Mouse (Mus musculus) forebrain, embryonic 11.5 days (tissue): Measurements from ENCODE around the gene Asl. TPM values are rescaled to one million over a fixed set of nuclear protein-coding genes. Genes with fewer than 3 reads are reported as not detected.

Source experiments
- ATAC-seq: fragments of 200-750 bp; cut with Nextera tagmentation; replicated peaks from 2 replicates; pipeline ENCODE4 v1.8.0; 2017; ENCODE audit warnings: moderate TSS enrichment; ENCODE audit not compliant: low FRiP score
- DNase-seq: peaks from one replicate; pipeline ENCODE4 v3.0.0-alpha.2; 2017; ENCODE audit warnings: low spot score
- H3K27ac ChIP-seq: fragments of 300-500 bp; sonication (generic); 2 replicates; pipeline ENCODE4 v1.5.1; 2014; ENCODE audit warnings: low read depth, low read length
- H3K27me3 ChIP-seq: fragments of 300-500 bp; sonication (generic); 2 replicates; pipeline ENCODE4 v1.6.1; 2014; ENCODE audit warnings: mild to moderate bottlenecking, low read length, mixed read lengths; ENCODE audit not compliant: control insufficient read depth, insufficient read depth
- H3K36me3 ChIP-seq: fragments of 300-500 bp; sonication (generic); 2 replicates; pipeline ENCODE4 v1.6.1; 2014; ENCODE audit warnings: mild to moderate bottlenecking, low read length, moderate library complexity, mixed read lengths; ENCODE audit not compliant: control insufficient read depth, insufficient read depth
- H3K4me1 ChIP-seq: fragments of 300-500 bp; sonication (generic); replicated peaks from 2 replicates; pipeline ENCODE4 v1.6.1; 2014; ENCODE audit warnings: low read length, mixed read lengths; ENCODE audit not compliant: control insufficient read depth, insufficient read depth
- H3K4me2 ChIP-seq: fragments of 300-500 bp; sonication (generic); 2 replicates; pipeline ENCODE4 v1.6.1; 2014; ENCODE audit warnings: low read depth, mild to moderate bottlenecking, low read length, moderate library complexity, mixed read lengths; ENCODE audit not compliant: severe bottlenecking
- H3K4me3 ChIP-seq: fragments of 300-500 bp; sonication (generic); 2 replicates; pipeline ENCODE4 v1.5.1; 2014; ENCODE audit warnings: low read depth, low read length
- H3K9ac ChIP-seq: fragments of 300-500 bp; sonication (generic); 2 replicates; pipeline ENCODE4 v1.6.1; 2014; ENCODE audit warnings: low read length
- H3K9me3 ChIP-seq: fragments of 300-500 bp; sonication (generic); 2 replicates; pipeline ENCODE4 v1.6.1; 2016; ENCODE audit warnings: low read length, mixed read lengths; ENCODE audit not compliant: control insufficient read depth
- WGBS: fragments of 180-500 bp; shearing (Covaris S2); extraction: QIAGEN DNeasy Blood & Tissue Kit; methylation state at CpG from one replicate; pipeline ENCODE4 v1.1.7; 2014; 5-methylcytosine and 5-hydroxymethylcytosine counted together
- polyA plus RNA-seq: library from polyadenylated mRNA; unstranded; fragments of >200 nt; fragmentation: Nextera tagmentation; extraction: Ambion mirVana; gene quantifications from 2 replicates; pipeline ENCODE4 v1.2.1, GENCODE M21; 2014

Gene Asl
- polyA plus RNA-seq, 1 experiment from 2014 or later = 27.0 TPM

- no peak overlapping the region for H3K4me2 ChIP-seq
- H3K36me3 ChIP-seq = no peaks in the 10 kb centered on the region
- no peak overlapping the region for H3K4me3 ChIP-seq
- ATAC-seq = no peak
- H3K4me1 ChIP-seq = no peaks in the 10 kb centered on the region
- WGBS = 90% methylated on average over 4 of the region's 4 CpGs
- no peaks in the 10 kb centered on the region for H3K9me3 ChIP-seq
- no peak overlapping the region for H3K9ac ChIP-seq
- DNase-seq = no peak
- H3K27ac ChIP-seq = no peak overlapping the region
- no peaks in the 10 kb centered on the region for H3K27me3 ChIP-seq
These were observed 57.6 kb downstream of the Asl start for GRCm38 (mm10) chr5:129971491-129971890.

- WGBS = 86% methylated on average over 7 of the region's 7 CpGs
- Histone ChIP-seq H3K4me2 (no peak overlapping the region), H3K9me3 (no peaks in the 10 kb centered on the region), H3K4me1 (no peaks in the 10 kb centered on the region), H3K27ac (no peak overlapping the region), H3K4me3 (no peak overlapping the region), H3K27me3 (no peaks in the 10 kb centered on the region), H3K36me3 (no peaks in the 10 kb centered on the region), H3K9ac (no peak overlapping the region)
- ATAC-seq (no peak), DNase-seq (no peak)
These were observed 60.6 kb downstream of the Asl start for GRCm38 (mm10) chr5:129968417-129968816.

GRCm38 (mm10) chr5:129966448-129966847 lies 62.6 kb downstream of the Asl start:
- H3K4me2 ChIP-seq = no peak overlapping the region
- H3K36me3 ChIP-seq = no peaks in the 10 kb centered on the region
- no peaks in the 10 kb centered on the region for H3K9me3 ChIP-seq
- no peaks in the 10 kb centered on the region for H3K4me1 ChIP-seq
- WGBS = 67% methylated on average over 3 of the region's 3 CpGs
- no peak overlapping the region for H3K27ac ChIP-seq
- DNase-seq (no peak), ATAC-seq (no peak)
- H3K4me3 ChIP-seq = no peak overlapping the region
- no peaks in the 10 kb centered on the region for H3K27me3 ChIP-seq
- no peak overlapping the region for H3K9ac ChIP-seq

GRCm38 (mm10) chr5:129963224-129963623 lies 65.8 kb downstream of the Asl start:
- H3K4me2 ChIP-seq = no peak overlapping the region
- H3K9me3 ChIP-seq = no peaks in the 10 kb centered on the region
- H3K4me1 ChIP-seq = no peaks in the 10 kb centered on the region
- 54% methylated on average over 4 of the region's 4 CpGs for WGBS
- no peak overlapping the region for H3K9ac ChIP-seq
- H3K27me3 ChIP-seq = no peaks in the 10 kb centered on the region
- no peak for DNase-seq
- H3K4me3 ChIP-seq = no peak overlapping the region
- no peaks in the 10 kb centered on the region for H3K36me3 ChIP-seq
- H3K27ac ChIP-seq = no peak overlapping the region
- ATAC-seq = no peak

Other genes starting within 250 kb of the Asl start
- gene Psph, start 241.8 kb downstream of the Asl start, polyA plus RNA-seq = 45.2 and 46.4 TPM in 2 replicates
- 43.5 and 45.0 TPM in 2 replicates for gene Sumf2, start 182.3 kb downstream of the Asl start, polyA plus RNA-seq
- 880 and 904 TPM in 2 replicates for gene Chchd2, start 141.8 kb downstream of the Asl start, polyA plus RNA-seq
- gene Zbed5, start 133.5 kb downstream of the Asl start, polyA plus RNA-seq = 5.8 and 6.0 TPM in 2 replicates
- gene Phkg1, start 130.7 kb downstream of the Asl start, polyA plus RNA-seq = 0.25 and 0.33 TPM in 2 replicates
- gene Nupr1l, start 120.7 kb downstream of the Asl start, polyA plus RNA-seq = 4.0 and 5.1 TPM in 2 replicates
- gene Vkorc1l1, start 87.3 kb downstream of the Asl start, polyA plus RNA-seq = 32.1 and 35.7 TPM in 2 replicates
- 26.7 and 29.9 TPM in 2 replicates for gene Gusb, start 26.2 kb downstream of the Asl start, polyA plus RNA-seq
- 36.4 and 39.0 TPM in 2 replicates for gene Crcp, start within 50 bp of the Asl start, polyA plus RNA-seq
- gene Tpst1, start 44.1 kb upstream of the Asl start, polyA plus RNA-seq = 60.8 and 62.7 TPM in 2 replicates
- 6.0 and 6.7 TPM in 2 replicates for gene Kctd7, start 115.6 kb upstream of the Asl start, polyA plus RNA-seq
- 23.1 and 27.0 TPM in 2 replicates for gene Rabgef1, start 142.6 kb upstream of the Asl start, polyA plus RNA-seq
- gene Tmem248, start 187.8 kb upstream of the Asl start, polyA plus RNA-seq = 34.7 and 35.3 TPM in 2 replicates
- gene Sbds, start 226.3 kb upstream of the Asl start, polyA plus RNA-seq = 65.4 and 76.8 TPM in 2 replicates
- 26.2 and 29.0 TPM in 2 replicates for gene Tyw1, start 226.4 kb upstream of the Asl start, polyA plus RNA-seq